Mouse (Mus musculus): ENCODE data around the gene Myo1b. TPM values are rescaled to one million over a fixed set of nuclear protein-coding genes. Genes with fewer than 3 reads are reported as not detected.
"Not testable (repeated sequence)": the region's sequence is repeated elsewhere in the genome, so short reads cannot be mapped to it uniquely, and the experiment has no call there.

Gene Myo1b
- polyA plus RNA-seq, 1 experiment, result 43.1 TPM

DNA sequence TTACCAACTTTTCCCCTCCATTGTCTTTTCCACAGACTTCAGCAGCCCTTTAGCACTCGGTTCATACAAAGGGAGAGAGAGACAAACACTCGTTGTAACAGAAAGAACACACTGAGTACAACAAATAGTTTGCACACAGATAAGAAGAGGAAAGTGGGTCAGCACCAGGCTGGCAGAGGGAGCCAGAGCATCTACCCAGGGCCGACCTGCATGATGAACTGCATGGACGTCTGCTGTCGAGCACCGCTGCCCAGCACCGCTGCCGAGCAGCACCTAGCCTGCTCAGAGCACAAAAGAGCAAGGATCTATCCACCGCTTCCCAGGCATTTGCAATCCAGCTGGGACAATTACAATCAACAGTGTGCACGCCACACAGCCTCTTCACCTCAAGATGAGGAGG, 19.9 kb downstream of the Myo1b start:
- no peak for DNase-seq (ENCODE audit: low read depth)

DNA sequence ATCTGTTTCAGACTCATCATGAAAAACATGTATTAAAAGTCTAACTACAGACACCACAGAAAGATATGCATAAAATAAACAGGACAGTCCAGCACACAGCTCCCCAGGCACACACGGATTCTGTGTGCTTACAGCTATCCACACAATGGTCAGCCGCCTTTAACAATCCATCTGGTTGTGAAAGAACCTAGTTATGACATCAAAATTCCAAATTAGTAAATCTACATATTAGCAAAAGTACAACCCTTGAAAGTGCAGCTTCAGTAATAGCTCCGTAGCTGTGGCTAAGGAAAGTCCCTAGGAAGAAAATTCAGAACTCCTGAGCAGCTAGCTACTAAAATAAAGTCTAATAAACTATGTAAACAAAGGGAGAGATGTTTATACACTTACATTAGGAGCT, 21.1 kb downstream of the Myo1b start:
- DNase-seq (ENCODE audit: low read depth), result no peak

DNA sequence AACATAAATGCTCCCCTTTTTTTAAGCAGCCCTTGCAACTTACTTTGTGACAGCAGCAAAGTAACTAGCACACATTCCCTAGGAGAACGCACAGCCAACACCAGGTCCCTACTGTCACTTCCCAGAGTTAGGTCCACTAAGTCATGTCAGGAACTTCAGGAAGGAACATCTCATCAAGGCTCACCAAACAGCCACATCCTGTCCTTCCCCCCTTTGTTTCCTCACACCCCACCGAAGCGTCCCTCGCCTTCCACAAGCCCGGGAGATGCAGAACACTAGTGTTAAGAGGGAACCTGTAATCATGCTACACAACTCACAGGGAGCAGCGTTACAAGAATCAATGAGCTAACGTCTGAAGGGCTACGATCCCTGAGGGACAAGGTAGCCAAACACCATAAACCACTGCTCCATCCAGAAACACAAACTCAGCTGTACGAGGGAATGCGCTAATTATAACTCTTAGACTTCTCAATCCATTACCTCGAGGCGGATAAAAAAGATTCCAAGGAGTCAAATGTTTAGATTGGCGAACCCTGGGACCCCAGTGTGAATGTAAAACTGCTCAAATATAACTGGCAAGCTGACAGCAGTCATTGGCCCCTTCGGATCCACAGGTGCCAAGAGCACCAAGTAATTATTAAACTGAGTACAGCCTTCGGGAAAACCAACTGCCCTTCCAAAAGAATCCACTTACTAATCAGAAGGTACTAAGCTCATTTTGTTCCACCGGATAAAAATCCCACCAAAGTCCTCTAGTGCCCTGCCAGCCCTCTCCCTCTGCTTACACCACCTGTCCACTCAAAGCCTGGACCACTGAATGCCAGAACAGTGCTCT, 22.1 kb downstream of the Myo1b start:
- DNase-seq (ENCODE audit: low read depth), result no peak

DNA sequence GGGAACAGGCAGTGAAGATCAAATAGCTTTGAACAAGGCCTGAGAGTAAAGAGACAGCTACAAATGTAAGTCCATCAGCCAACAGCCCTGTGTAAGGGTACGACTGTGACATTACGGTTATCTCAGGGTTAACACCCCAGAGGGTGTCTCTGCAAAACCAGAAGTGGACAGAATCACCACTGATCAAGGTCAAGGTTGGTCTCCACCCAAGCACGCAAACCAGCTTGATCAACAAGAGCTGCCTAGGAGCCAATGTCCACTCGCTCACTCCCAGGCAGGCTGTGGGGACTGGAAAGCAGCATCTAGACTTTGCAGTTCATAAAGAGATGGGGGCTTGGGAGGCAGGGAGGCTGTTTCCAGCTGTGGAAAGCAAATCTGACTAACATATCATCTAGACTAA, 23.9 kb downstream of the Myo1b start:
- no peak for DNase-seq (ENCODE audit: low read depth)

DNA sequence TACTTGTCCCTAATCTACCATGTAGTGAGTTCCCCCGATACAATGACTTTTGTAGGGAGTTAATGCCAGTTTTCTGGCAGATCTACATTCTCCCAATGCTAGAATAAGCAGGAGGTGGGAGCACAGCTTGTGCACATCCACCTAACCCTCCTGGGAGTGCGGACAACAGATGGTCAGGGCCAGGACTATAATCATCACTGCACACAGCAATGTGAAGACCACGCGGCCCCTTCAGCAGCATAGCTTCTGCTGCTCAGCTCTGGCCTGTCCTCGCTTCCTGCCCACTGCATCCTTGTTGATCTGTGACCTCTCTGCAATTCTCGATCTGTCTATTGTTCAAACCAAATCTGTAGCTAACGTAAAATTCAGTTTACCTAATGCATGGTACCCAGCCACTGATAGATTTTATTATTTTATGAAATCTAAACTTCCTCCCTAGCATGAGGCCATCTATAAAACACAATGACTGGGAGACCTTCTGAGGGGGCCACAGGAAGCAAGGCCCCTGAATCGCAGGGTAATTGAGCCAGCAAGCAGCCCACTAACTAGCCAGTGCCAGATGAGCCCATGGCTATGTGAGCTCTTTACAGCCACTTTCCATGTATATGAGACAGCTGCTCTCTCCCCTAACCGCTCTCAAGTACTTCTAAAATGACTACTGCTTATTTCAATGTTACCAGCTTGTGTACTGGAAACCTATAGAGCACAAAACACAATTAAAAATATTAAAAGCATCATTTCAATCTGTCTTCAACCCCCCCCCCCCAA, 27.6 kb downstream of the Myo1b start:
- DNase-seq (ENCODE audit: low read depth), result no peak

DNA sequence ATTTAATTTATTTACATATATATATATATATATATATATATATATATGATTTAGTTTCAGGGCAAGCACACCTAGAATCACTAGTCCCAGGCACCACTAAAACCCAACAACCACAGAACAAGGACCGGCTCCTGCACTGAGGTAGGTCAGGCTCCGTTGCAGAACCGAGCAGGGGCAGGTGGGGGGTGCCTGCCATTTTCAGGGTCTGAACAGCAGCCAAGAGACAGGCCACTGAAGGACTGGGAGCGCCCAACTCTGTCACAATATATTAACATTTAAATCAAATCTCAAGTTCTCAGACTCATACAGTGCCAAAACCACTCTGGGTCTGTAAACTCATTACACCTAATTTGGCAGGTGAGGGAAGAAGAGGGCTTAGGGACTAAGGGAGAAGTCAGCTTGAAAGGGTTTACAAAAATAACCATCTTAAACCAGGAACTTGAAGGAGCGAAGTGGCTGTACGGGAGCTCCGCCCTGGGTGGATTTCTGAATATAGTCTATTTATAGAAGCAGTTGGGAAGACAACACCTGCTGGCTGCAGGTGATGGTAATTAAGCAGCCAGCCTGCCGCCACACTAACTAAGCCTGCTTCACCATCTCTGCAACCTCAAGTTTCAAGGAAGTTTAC, 30.4 kb downstream of the Myo1b start:
- DNase-seq (ENCODE audit: low read depth), result no peak

DNA sequence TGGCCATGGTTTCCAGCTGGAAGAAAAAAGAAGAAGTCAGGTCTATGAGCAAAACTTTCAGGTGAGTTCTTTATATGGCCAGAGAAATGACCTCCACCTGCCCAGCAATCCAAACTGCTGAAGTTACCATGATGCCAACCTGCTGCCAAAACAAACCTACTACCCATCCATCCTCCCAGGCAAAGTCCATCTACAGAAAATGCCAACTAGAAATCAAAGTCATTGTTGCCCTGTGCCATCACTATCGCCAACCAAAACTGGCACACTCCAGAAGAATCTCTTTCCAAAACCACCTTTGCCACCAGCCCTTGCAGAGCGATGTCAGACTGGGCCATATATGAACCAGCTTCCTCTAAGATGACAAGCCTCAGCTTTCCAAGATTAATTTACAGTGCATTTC, 32.7 kb downstream of the Myo1b start:
- no peak for DNase-seq (ENCODE audit: low read depth)

DNA sequence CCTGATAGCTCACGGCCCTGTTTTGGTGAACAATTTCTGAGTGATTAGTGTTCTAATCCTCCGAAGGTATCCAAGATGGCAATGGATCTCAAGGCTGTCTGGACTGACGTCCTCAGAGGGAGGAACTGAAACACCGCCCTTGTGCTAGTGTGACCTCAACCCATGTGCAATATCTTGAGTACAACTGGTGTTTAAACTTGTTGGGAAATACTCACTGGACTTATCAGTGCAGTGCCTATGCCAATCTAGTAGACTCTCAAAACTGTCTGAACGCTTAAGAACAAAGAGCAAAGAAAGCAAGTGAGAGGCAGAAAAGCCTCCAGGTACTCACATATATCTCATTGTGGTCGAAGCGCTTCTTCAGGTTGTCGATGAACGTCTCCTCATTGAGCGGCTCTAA, 33.1 kb downstream of the Myo1b start:
- DNase-seq (ENCODE audit: low read depth), result no peak

DNA sequence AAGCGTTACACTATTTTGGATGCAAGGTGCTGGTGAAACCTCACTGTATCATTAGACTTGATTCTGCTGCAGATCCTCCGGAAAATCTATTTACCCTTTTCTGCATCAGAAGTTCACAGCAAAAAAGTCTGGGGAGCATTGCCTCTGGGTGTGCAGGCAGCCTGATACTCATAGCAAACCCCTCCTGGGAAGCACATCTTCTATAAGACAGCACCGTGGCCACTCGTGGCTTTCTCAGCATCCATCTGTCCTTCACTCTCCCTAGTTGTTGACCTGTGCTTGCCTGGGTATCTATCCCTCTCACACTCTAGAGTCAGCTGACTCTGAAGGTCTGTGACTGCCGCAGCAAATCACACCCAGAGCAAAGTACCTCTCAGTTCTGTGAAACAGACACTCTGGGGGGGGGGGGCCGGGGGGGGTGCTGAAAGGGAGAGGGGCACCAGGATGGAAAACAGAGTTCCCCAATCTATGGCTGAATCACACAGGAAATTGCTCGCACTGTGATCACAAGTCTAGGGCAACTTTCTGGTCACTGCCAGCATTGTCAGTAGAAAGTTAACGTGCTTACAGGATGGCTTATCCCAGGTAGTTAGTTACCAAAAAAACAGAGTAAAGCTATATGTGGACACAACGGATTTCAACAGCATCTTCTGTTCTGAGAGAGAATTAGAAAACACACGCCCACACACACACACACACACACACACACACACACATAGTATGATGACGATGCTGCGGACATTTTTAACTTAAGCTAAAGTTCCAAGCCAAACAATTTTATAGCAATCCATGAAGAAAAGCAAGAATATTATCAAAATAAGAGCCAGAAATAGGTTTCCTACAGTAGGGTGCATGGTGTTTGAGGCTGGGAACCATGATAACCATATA, 35.7 kb downstream of the Myo1b start:
- DNase-seq (ENCODE audit: low read depth), result no peak

DNA sequence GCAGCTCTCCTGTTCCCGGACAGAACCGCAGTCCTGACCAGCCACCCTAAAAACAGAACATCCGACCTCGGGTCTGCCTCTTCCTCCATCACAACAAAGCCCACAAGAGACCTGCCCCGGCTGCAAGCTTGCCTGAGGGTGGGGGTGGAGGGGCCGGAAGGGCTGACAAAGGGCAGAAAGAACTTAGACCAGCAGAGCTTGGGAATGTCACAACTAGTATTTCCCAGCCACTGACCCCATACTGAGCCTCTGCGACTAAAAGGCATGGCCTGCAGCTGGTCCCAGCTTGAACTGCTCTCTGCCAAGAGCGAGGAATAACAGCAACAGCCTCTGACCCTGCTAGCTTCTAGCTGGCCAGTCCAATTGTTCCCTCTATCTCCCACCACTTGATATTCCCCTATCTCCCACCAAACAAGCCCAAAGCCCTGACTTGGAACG, 36.5 kb downstream of the Myo1b start:
- DNase-seq (ENCODE audit: low read depth), result no peak

DNA sequence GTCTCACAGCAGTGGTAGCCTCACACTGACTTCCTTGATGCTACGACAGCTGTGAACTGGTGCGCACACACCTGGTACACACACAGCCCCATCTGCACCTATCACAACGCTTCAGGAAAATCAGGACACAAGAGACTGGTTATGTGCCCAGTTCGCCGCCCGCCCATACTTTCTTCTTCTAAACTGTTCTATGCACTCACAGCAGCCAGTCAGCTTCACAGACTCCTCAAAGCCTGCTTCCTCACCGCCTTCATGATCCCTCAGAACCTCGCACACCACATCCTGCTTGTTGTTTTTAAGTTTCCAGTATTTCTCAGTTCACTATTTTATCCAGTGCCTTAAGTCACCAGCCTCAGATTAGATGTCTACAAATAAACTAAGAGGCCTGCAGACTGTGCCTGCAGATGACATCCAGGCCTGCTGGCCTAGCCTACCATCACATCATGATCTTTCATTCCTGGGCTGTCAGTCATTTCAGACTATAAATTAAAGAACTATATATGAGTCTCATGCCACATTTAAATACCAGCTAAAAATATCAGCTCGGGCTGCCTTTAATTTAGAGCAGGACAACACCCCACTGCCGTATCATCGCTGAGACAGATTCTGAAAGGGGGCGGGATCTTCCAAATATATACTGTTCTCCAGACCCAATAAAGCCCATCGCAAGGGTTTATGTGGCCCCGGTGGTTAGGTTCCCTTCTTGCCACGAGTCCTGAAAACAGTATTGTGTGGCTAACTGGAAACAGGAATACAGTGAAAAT, 40.2 kb downstream of the Myo1b start:
- no peak for DNase-seq (ENCODE audit: low read depth)

DNA sequence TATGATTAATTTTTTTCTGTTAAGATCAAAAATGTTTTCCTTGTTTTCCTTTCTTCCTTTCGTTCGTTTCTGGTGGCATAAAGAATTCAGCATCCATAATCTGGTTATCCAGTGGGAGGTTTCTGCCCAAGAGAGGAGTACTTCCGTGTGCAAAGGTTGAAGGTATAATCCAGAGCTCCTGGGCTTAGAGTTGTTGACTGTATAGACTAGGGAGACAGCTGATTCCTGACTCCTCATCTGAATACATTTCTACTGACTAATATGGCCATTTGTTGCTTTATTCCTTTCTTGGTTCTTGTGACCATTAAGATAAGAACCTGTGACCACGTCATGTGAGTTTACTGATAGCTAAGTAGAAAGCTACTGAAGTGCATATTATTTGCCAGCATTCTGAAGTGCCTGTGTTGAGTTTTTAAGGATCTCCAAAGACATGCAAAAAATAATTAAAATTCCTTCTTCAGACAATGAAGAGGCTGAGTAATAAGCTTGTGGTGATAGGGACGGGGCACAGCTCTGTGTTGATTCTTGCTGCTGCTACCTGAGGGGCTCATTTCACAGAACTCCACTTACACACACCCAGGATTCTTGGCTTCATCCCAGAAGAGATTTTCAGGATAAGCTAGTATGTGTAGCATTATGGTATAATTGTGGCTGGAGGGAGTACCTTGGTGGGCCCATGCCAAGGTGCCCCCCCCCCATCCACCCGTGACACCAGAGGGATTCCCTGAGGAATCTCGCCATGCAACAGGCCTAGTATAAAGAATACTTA, 43.2 kb downstream of the Myo1b start:
- DNase-seq (ENCODE audit: low read depth), result no peak

DNA sequence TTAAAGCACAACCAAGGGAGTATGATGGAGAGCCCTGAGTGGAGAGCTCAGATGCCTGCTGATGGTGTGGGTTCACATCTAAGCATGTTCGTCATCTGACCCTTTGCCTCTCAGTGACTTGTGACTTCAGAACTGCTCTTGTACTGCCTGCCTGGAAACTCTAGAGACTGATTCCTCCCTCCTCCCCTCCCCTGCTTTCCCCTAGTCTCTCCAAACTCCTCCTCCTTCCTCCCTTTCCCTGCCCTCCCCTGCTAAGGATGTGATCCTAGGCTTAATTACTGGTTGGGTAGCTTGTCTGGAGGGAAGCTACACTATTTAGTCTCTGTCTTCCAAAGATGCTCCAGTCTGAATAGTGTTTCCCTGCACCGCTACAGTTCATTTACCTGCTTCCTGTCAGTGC, 44.6 kb downstream of the Myo1b start:
- not testable (repeated sequence) for DNase-seq (ENCODE audit: low read depth)

DNA sequence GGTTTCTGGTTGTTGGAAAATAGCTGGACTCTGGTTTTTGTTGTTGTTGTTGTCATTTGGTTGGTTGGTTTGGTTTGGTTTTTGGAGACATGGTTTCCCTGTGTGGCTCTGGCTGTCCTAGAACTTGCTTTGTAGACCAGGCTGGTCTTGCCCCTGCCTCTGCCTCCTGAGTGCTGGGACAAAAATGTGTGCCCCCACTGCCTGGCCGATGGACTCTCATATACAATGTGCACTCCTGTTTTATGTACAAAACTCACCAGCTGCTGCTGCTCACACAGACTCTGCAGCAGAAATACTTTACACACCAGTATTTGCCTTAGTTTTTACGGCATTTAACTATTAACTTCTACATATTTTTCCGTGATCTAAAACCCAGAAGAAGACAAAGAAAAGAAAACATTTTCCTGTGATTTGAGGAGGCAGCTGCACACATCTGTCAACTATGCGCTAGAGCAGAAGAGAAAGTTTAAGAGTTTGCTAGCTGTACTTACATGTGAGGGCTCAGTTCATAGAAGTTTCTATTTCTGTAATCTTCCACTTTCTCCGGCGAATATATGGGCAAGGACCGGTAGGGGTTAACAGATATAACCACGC, 52.9 kb downstream of the Myo1b start:
- no peak for DNase-seq (ENCODE audit: low read depth)

DNA sequence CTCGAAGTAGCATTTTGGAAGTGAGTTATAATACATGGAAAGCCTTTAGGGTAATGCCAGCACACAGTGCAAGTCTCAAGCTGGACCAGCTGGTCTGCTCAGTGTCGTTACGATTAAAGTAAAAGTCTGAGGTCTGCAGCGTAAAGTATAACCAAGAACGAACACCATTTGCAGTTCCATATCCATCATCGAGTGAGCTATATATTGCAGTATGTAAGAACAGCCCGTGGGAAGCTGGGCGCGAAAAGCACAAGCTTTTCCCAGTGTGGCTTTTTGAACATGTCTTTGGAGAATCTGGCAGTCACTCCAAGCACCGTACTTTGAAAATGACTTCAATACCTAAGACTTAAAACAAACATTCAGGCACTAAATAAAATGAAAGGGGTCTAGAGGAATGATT, 55.0 kb downstream of the Myo1b start:
- DNase-seq (ENCODE audit: low read depth), result no peak

DNA sequence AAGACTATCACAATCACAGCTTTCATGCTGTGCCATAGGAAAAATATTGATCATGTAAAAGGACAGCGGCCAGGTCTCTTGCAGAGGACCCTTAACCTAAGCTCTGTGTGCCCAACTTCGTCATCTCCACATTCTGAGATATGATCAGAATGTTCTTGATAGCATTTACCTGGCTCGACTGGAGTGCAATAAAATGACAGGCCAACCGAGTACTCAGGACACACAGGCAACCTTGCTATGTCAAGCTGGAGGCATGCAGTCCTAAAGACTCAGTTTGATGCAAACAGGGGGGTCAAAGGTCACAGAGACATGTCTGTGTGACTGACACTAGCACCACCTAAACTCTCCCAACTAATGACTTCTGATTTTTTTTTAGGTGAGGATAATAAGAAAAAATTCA, 58.9 kb downstream of the Myo1b start:
- no peak for DNase-seq (ENCODE audit: low read depth)

DNA sequence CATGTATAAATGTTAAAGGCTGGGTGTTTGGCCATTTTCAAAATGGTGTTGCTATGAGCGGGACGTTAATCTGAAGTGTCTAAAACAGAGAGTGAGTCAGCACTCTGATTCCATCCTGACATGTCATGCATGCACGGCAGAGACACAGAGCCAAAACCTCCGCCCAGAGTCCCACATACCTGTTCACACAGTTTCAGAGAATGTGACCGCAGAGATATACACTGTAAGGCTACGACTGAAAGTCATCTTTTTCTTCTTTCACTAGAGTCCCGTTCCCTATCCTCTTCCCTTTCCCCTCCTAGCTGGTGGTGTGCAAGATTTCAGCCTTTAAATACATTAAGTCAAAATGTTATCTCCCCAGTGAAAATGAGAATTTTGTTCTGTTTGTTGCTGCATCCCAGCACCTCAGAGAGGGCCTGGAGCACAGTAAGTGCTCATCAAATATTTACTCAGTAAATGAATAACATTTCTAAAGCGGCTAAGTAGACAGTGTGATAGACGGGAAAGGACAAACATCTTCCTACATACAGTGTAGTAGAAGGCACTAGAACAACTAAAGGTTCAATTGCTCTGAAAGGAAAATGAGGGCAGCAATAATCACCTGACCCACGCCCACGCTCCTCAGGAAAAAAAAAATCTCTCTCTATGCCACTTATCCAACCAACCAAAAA, 59.5 kb downstream of the Myo1b start:
- DNase-seq (ENCODE audit: low read depth), result no peak

DNA sequence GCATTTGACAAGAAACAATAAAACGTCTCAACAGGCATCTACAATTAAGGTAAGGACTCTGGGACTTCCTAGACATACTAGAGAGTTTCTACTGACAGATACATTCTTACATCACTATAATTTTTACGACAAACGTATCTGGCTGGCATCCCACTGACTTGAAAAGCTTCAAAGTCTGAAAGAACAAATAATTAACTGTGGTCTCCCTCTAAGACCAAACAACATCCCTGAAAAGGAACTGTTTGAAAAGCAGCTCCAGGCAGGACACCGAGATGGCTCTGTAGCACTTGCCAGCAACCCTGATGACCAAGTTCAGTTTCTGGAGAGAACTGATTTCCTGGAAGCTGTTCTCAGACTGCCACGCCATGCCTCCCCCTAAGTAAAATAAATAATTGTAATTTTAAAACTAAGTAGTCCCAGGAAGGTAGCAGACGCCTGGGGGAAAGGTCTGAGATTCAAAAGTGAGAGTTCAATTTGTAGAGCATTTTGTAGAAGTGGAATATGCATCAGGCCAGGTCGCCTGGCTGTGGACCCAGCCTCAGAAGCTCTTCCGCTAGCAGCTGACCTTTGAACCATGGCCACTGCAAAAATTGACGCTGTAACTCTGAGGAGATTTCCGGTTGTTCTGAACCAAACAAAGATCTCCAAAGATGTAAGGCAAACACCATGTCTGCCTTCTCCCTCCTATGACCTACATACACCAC, 60.2 kb downstream of the Myo1b start:
- no peak for DNase-seq (ENCODE audit: low read depth)

DNA sequence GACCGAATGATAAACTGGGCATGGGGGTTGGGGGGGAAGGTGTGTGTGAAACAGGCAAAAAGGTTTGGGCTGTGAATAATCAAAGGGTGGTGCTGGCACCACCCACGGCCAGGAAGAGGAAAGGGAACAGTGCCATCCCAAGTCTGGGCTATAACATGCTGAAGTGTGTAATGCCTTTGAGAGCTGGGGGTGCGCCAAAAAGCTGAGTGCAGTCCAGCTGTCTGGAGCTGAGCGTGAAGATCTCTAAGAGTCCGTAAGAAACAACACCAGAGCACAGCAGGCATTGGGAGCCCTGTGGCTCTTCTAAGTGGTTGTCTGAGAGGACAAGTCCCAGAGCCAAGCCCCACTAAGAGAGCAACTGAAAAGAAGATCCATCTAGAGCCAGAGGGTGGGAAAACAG, 63.6 kb downstream of the Myo1b start:
- no peak for DNase-seq (ENCODE audit: low read depth)

All from gonadal fat pad, adult 2 months (tissue).